In genomic region chr16:36367648-36368047, GRCm38 (mm10) we compare ENCODE assay signal across 15 mouse cellular contexts. TPM values are rescaled to one million over a fixed set of nuclear protein-coding genes. Genes with fewer than 3 reads are reported as not detected.
DNase-seq lines count a peak whose midpoint lies in the region; ATAC-seq and TF ChIP-seq lines count a peak whose summit lies in the region.
"Not testable (repeated sequence)": the region's sequence is repeated elsewhere in the genome, so short reads cannot be mapped to it uniquely, and the experiment has no call there.
"Had no signal": no experiment of that assay in that cellular context is flagged by ENCODE, and none has a peak within 500 bp of the region (broad histone marks: within the 10 kb centered on the region; RNA-seq: fewer than 3 reads in every experiment).

Gene BC100530 (minus strand): TSS chr16:36367748.

- not testable (repeated sequence) for H3K27me3 ChIP-seq in embryonic facial prominence, embryonic 15.5 days; limb, embryonic 15.5 days; liver, embryonic 14.5 days (ENCODE audit: control insufficient read depth, insufficient read depth, low read length); lung, postnatal 0 days (replicated peaks; ENCODE audit: insufficient read depth, low read length); stomach, embryonic 15.5 days (replicated peaks)

- H3K4me2 ChIP-seq in embryonic facial prominence, embryonic 15.5 days (replicated peaks); limb, embryonic 15.5 days; liver, embryonic 14.5 days (ENCODE audit: low read depth); lung, postnatal 0 days (replicated peaks; ENCODE audit: low read depth, low read length); stomach, embryonic 15.5 days: not testable (repeated sequence)

- H3K4me3 ChIP-seq in embryonic facial prominence, embryonic 15.5 days (replicated peaks); limb, embryonic 15.5 days; liver, embryonic 14.5 days (ENCODE audit: insufficient read depth in 1 of 2, low read depth in 2 of 2, low read length in 2 of 2); lung, postnatal 0 days (ENCODE audit: low read depth, low read length); stomach, embryonic 15.5 days (replicated peaks): not testable (repeated sequence)

- not testable (repeated sequence) for H3K36me3 ChIP-seq in embryonic facial prominence, embryonic 15.5 days; limb, embryonic 15.5 days; liver, embryonic 14.5 days (replicated peaks; ENCODE audit: control insufficient read depth, insufficient read depth, low read depth); lung, postnatal 0 days (ENCODE audit: insufficient read depth, low read length); stomach, embryonic 15.5 days

- not testable (repeated sequence) for DNase-seq in adrenal gland, postnatal 10 days; liver, embryonic 14.5 days (ENCODE audit: low read depth in 3 of 3, low spot score in 3 of 3); lung, postnatal 0 days (ENCODE audit: low spot score)

- WGBS in embryonic facial prominence, embryonic 15.5 days = 61% methylated on average over 3 of the region's 3 CpGs
- 55% methylated on average over 3 of the region's 3 CpGs for WGBS in limb, embryonic 15.5 days
- WGBS in liver, embryonic 14.5 days (ENCODE audit: insufficient replicate concordance) = 52% methylated on average over 3 of the region's 3 CpGs
- 66% methylated on average over 3 of the region's 3 CpGs for WGBS in lung, postnatal 0 days
- WGBS in stomach, embryonic 15.5 days = 73% methylated on average over 3 of the region's 3 CpGs

- H3K9ac ChIP-seq in embryonic facial prominence, embryonic 15.5 days; limb, embryonic 15.5 days; liver, embryonic 14.5 days (replicated peaks); lung, postnatal 0 days (replicated peaks; ENCODE audit: low read depth); stomach, embryonic 15.5 days: not testable (repeated sequence)

- not testable (repeated sequence) for H3K9me3 ChIP-seq in embryonic facial prominence, embryonic 15.5 days (replicated peaks); limb, embryonic 15.5 days; liver, embryonic 14.5 days (ENCODE audit: control insufficient read depth, low read length); lung, postnatal 0 days (ENCODE audit: low read length); stomach, embryonic 15.5 days

- not testable (repeated sequence) for H3K27ac ChIP-seq in embryonic facial prominence, embryonic 15.5 days (replicated peaks); limb, embryonic 15.5 days; liver, embryonic 14.5 days; lung, postnatal 0 days (ENCODE audit: low read length); stomach, embryonic 15.5 days

- TF ChIP-seq CTCF in liver, embryonic 14.5 days (IDR thresholded peaks at IDR 0.05; ENCODE audit: low read depth); lung, postnatal 0 days (IDR thresholded peaks at IDR 0.05): not testable (repeated sequence)

- not testable (repeated sequence) for H3K4me1 ChIP-seq in embryonic facial prominence, embryonic 15.5 days; limb, embryonic 15.5 days; liver, embryonic 14.5 days (replicated peaks; ENCODE audit: control insufficient read depth in 2 of 2, insufficient read depth in 2 of 2, low read length in 1 of 2); lung, postnatal 0 days (ENCODE audit: insufficient read depth, low read depth, low read length); stomach, embryonic 15.5 days

- TF ChIP-seq EP300 in liver, embryonic 14.5 days (IDR thresholded peaks at IDR 0.05; ENCODE audit: low read depth); lung, postnatal 0 days (IDR thresholded peaks at IDR 0.05): not testable (repeated sequence)

- not testable (repeated sequence) for ATAC-seq in embryonic facial prominence, embryonic 15.5 days (ENCODE audit: insufficient number of reproducible peaks, low FRiP score, low TSS enrichment, low read depth); limb, embryonic 15.5 days (ENCODE audit: insufficient number of reproducible peaks, low FRiP score, low TSS enrichment, low read depth); liver, embryonic 14.5 days (ENCODE audit: insufficient read depth); lung, postnatal 0 days; stomach, embryonic 15.5 days (ENCODE audit: insufficient read depth, low FRiP score, low read depth)

RNA-seq across cellular contexts. Expression of gene BC100530, which starts in this region (rescaled TPM):
- 10 to 100 TPM; 18.2 to 24.0 TPM for total RNA-seq in adrenal gland, postnatal 10 days (2021)
- 446 and 474 TPM in 2 replicates for polyA plus RNA-seq in embryonic facial prominence, embryonic 15.5 days (2015; fragmentation: Nextera tagmentation; extraction: Ambion mirVana)
- polyA plus RNA-seq in limb, embryonic 15.5 days (2015; fragmentation: Nextera tagmentation; extraction: Ambion mirVana) = 432 and 436 TPM in 2 replicates
- polyA plus RNA-seq in liver, embryonic 14.5 days (2012; rRNA removed) = 45.3 and 77.9 TPM in 2 replicates
- polyA plus RNA-seq in liver, embryonic 14.5 days (2014; fragmentation: Nextera tagmentation; extraction: Ambion mirVana) = 210 and 313 TPM in 2 replicates
- polyA plus RNA-seq in lung, postnatal 0 days (2015; fragmentation: Nextera tagmentation; extraction: Ambion mirVana) = 54.2 and 65.9 TPM in 2 replicates
- 56.2 and 74.4 TPM in 2 replicates for polyA plus RNA-seq in stomach, embryonic 15.5 days (2015; fragmentation: Nextera tagmentation; extraction: Ambion mirVana)
- total RNA-seq: adrenal gland, adult 18-20 months; adrenal gland, postnatal 25 days; CH12.LX; heart, adult 18-20 months had no signal
- polyA plus RNA-seq: activated CD4-positive, CD25-positive, alpha-beta regulatory T cell, adult 4 months; cerebellum, adult 2 months; forebrain, embryonic 16.5 days; frontal cortex, adult 2 months; Patski had no signal
